In genomic region chr16:36641830-36642695, GRCm38 (mm10) we compare ENCODE assay signal across 28 mouse cellular contexts. TPM values are rescaled to one million over a fixed set of nuclear protein-coding genes. Genes with fewer than 3 reads are reported as not detected.
DNase-seq lines count a peak whose midpoint lies in the region; ATAC-seq and TF ChIP-seq lines count a peak whose summit lies in the region.
"Had no signal": no experiment of that assay in that cellular context is flagged by ENCODE, and none has a peak within 500 bp of the region (broad histone marks: within the 10 kb centered on the region; RNA-seq: fewer than 3 reads in every experiment).

No protein-coding gene starts in this region.

- no peaks in the 10 kb centered on the region for H3K27me3 ChIP-seq in heart, adult 2 months (ENCODE audit: control insufficient read depth, insufficient read depth, low read length)
- H3K27me3 ChIP-seq in lung, embryonic 15.5 days: no peaks in the 10 kb centered on the region
- H3K27me3 ChIP-seq: embryonic facial prominence, embryonic 12.5 days; embryonic facial prominence, embryonic 15.5 days; heart, embryonic 13.5 days had no signal

- DNase-seq in heart, adult 11 months: peak; percentile 85
- no peak for DNase-seq in heart, adult 2 months
- DNase-seq in lung, adult 18-20 months: no peak
- peak; percentile 38 for DNase-seq in lung, postnatal 10 days
- no peak for DNase-seq in lung, adult 2 months
- DNase-seq in thymus, postnatal 0 days (ENCODE audit: low spot score): no peak
- DNase-seq: adrenal gland, adult 2 months; adrenal gland, postnatal 14 days; cerebellum, adult 11 months; cerebellum, adult 2 months; cerebellum, adult 9-11 months; cerebellum, postnatal 25 days; forebrain, postnatal 0 days; gastrocnemius, adult 2 months; gastrocnemius, postnatal 14 days; heart, adult 18-20 months; heart, postnatal 14 days; heart, postnatal 4 days had no signal

- H3K9ac ChIP-seq in heart, adult 2 months (ENCODE audit: low read depth, low read length): no peak overlapping the region
- no peak overlapping the region for H3K9ac ChIP-seq in lung, embryonic 15.5 days
- H3K9ac ChIP-seq: embryonic facial prominence, embryonic 12.5 days; embryonic facial prominence, embryonic 15.5 days; forebrain, postnatal 0 days; heart, embryonic 13.5 days; hindbrain, embryonic 14.5 days had no signal

- no peak for TF ChIP-seq EP300 in heart, adult 2 months (IDR thresholded peaks at IDR 0.05; ENCODE audit: insufficient read depth, low read depth, low read length)

- peak; percentile 75; the same call in 1 of the 2 replicates for ATAC-seq in lung, embryonic 15.5 days (ENCODE audit: borderline replicate concordance, extremely low read depth, low FRiP score, low TSS enrichment)
- ATAC-seq: forebrain, embryonic 14.5 days; forebrain, postnatal 0 days had no signal

- no peaks in the 10 kb centered on the region for H3K9me3 ChIP-seq in lung, embryonic 15.5 days
- H3K9me3 ChIP-seq: embryonic facial prominence, embryonic 12.5 days; embryonic facial prominence, embryonic 15.5 days; heart, embryonic 10.5 days had no signal

- H3K4me3 ChIP-seq in heart, adult 2 months: no peak overlapping the region
- no peak overlapping the region for H3K4me3 ChIP-seq in lung, embryonic 15.5 days
- no peak overlapping the region for H3K4me3 ChIP-seq in lung, adult 2 months (replicated peaks; ENCODE audit: extremely low read depth, low read depth, low read length)
- H3K4me3 ChIP-seq: embryonic facial prominence, embryonic 12.5 days; embryonic facial prominence, embryonic 15.5 days; gastrocnemius, adult 2 months; heart, embryonic 10.5 days; heart, embryonic 13.5 days had no signal

- no peak overlapping the region for H3K27ac ChIP-seq in heart, adult 2 months
- peak overlapping the region; percentile 41; the same call in 1 of the 2 replicates for H3K27ac ChIP-seq in lung, embryonic 15.5 days
- H3K27ac ChIP-seq: embryonic facial prominence, embryonic 12.5 days; embryonic facial prominence, embryonic 15.5 days; gastrocnemius, adult 2 months; heart, embryonic 10.5 days; heart, embryonic 13.5 days; hindbrain, embryonic 14.5 days had no signal

- no peaks in the 10 kb centered on the region for H3K79me2 ChIP-seq in heart, adult 2 months (replicated peaks; ENCODE audit: control insufficient read depth, insufficient read depth, low read length)

- H3K36me3 ChIP-seq in heart, adult 2 months (ENCODE audit: control insufficient read depth, insufficient read depth, low read length): no peaks in the 10 kb centered on the region
- H3K36me3 ChIP-seq in lung, embryonic 15.5 days: no peaks in the 10 kb centered on the region
- H3K36me3 ChIP-seq: embryonic facial prominence, embryonic 12.5 days; embryonic facial prominence, embryonic 15.5 days; heart, embryonic 10.5 days; heart, embryonic 13.5 days had no signal

- no peak overlapping the region for H3K4me2 ChIP-seq in lung, embryonic 15.5 days
- H3K4me2 ChIP-seq: embryonic facial prominence, embryonic 12.5 days; embryonic facial prominence, embryonic 15.5 days; heart, embryonic 13.5 days; hindbrain, embryonic 14.5 days had no signal

- TF ChIP-seq POLR2A in heart, adult 2 months (IDR thresholded peaks at IDR 0.05; ENCODE audit: insufficient read depth, low read depth, low read length): no peak
- TF ChIP-seq POLR2A in lung, adult 2 months (IDR thresholded peaks at IDR 0.05; ENCODE audit: borderline replicate concordance, extremely low read depth, low read depth, low read length): no peak

- no peaks in the 10 kb centered on the region for H3K4me1 ChIP-seq in heart, adult 2 months (ENCODE audit: control insufficient read depth, insufficient read depth, low read length)
- 0 out of 2 replicates have a peak, but pooled peaks cover 3% of the 10 kb centered on the region for H3K4me1 ChIP-seq in lung, embryonic 15.5 days
- H3K4me1 ChIP-seq in lung, adult 2 months (ENCODE audit: control insufficient read depth, insufficient read depth, low read length): no peaks in the 10 kb centered on the region
- H3K4me1 ChIP-seq: embryonic facial prominence, embryonic 12.5 days; embryonic facial prominence, embryonic 15.5 days; heart, embryonic 10.5 days; heart, embryonic 13.5 days had no signal

- no peak for TF ChIP-seq CTCF in heart, adult 2 months (IDR thresholded peaks at IDR 0.05)
- TF ChIP-seq CTCF in lung, adult 2 months (IDR thresholded peaks at IDR 0.05; ENCODE audit: insufficient read depth, low read length): no peak

- intact Hi-C loops in heart, adult 2 months (cut with DNase I): no loop called here

- 66% methylated on average over 14 of the region's 14 CpGs for WGBS in heart, adult 2 months
- 54% methylated on average over 14 of the region's 14 CpGs for WGBS in lung, embryonic 15.5 days
- 69% methylated on average over 14 of the region's 14 CpGs for WGBS in lung, adult 2 months

RNA-seq across cellular contexts. Expression of gene Cd86, which starts 23.8 kb away (rescaled TPM):
- total RNA-seq in heart, adult 2 months (2021): 1 to 10 TPM; 1.1 to 1.4 TPM
- polyA plus RNA-seq in heart, adult 2 months (2012; rRNA removed): 1.00 and 1.9 TPM in 2 replicates
- 2.0 and 2.6 TPM in 2 replicates for polyA plus RNA-seq in lung, embryonic 15.5 days (2015; fragmentation: Nextera tagmentation; extraction: Ambion mirVana)
- 1.8 and 2.8 TPM in 2 replicates for polyA plus RNA-seq in lung, adult 2 months (2012; rRNA removed)
- polyA plus RNA-seq in thymus, postnatal 0 days (2015; fragmentation: Nextera tagmentation; extraction: Ambion mirVana): 10.1 and 10.9 TPM in 2 replicates
- total RNA-seq: MEL had no signal

RNA-seq across cellular contexts. Expression of gene Ildr1, which starts 51.7 kb away (rescaled TPM):
- not detected for total RNA-seq in heart, adult 2 months (2021)
- polyA plus RNA-seq in heart, adult 2 months (2012; rRNA removed): 0.06 and 0.86 TPM in 2 replicates
- 6.0 and 7.1 TPM in 2 replicates for polyA plus RNA-seq in lung, embryonic 15.5 days (2015; fragmentation: Nextera tagmentation; extraction: Ambion mirVana)
- 14.8 and 14.9 TPM in 2 replicates for polyA plus RNA-seq in lung, adult 2 months (2012; rRNA removed)
- polyA plus RNA-seq in thymus, postnatal 0 days (2015; fragmentation: Nextera tagmentation; extraction: Ambion mirVana): 4.3 and 5.1 TPM in 2 replicates
- total RNA-seq: adrenal gland, adult 2 months; adrenal gland, postnatal 14 days; common myeloid progenitor, adult 5-6 weeks; gastrocnemius, postnatal 4 days; heart, postnatal 4 days; MEL had no signal
- polyA plus RNA-seq: adrenal gland, adult 2 months; forebrain, embryonic 14.5 days had no signal

Comparison
In these comparisons a context has a peak if more than half of its experiments do, and no peak if none do; other contexts are left out.
1. DNase-seq: peak in heart, adult 11 months (single experiment) and lung, postnatal 10 days (single experiment); none in heart, adult 2 months (0 of 2), lung, adult 18-20 months (0 of 2), lung, adult 2 months (single experiment) and thymus, postnatal 0 days (single experiment).